Mouse (Mus musculus): Measurements from ENCODE around the gene Nol12. TPM values are rescaled to one million over a fixed set of nuclear protein-coding genes. Genes with fewer than 3 reads are reported as not detected.

The Nol12 gene
- polyA plus RNA-seq, 1 experiment: 24.1 TPM

- peak overlapping the region; percentile 57 for H3K4me3 ChIP-seq (ENCODE audit: insufficient read depth, low read depth, low read length)
- peak; percentile 52 for DNase-seq
- H3K4me1 ChIP-seq (ENCODE audit: control insufficient read depth, insufficient read depth, low read length): peaks cover 21% of the 10 kb centered on the region
- TF ChIP-seq CTCF (conservative IDR thresholded peaks at IDR 0.05; ENCODE audit: insufficient read depth, insufficient read length, low read depth, low read length): no peak
- TF ChIP-seq POLR2A (IDR thresholded peaks at IDR 0.05; ENCODE audit: low read depth, low read length): no peak
- no peaks in the 10 kb centered on the region for H3K36me3 ChIP-seq (ENCODE audit: control insufficient read depth, insufficient read depth, low read length)
- H3K27ac ChIP-seq (ENCODE audit: insufficient read depth, low read depth, low read length): peak overlapping the region; percentile 82
- 27% methylated on average over 15 of the region's 15 CpGs for WGBS
- no peaks in the 10 kb centered on the region for H3K27me3 ChIP-seq (replicated peaks; ENCODE audit: control insufficient read depth, insufficient read depth, low read length)
Observed at GRCm38 (mm10) chr15:78927021-78927787, 7.5 kb upstream of the Nol12 start.

GRCm38 (mm10) chr15:78927788-78928457 lies 6.8 kb upstream of the Nol12 start:
- peak overlapping the region; percentile 43 for H3K4me3 ChIP-seq (ENCODE audit: insufficient read depth, low read depth, low read length)
- no peak for TF ChIP-seq CTCF (conservative IDR thresholded peaks at IDR 0.05; ENCODE audit: insufficient read depth, insufficient read length, low read depth, low read length)
- peak; percentile 12 for TF ChIP-seq POLR2A (IDR thresholded peaks at IDR 0.05; ENCODE audit: low read depth, low read length)
- no peaks in the 10 kb centered on the region for H3K36me3 ChIP-seq (ENCODE audit: control insufficient read depth, insufficient read depth, low read length)
- peak overlapping the region; percentile 66 for H3K27ac ChIP-seq (ENCODE audit: insufficient read depth, low read depth, low read length)
- H3K27me3 ChIP-seq (replicated peaks; ENCODE audit: control insufficient read depth, insufficient read depth, low read length): no peaks in the 10 kb centered on the region
- peak; percentile 83 for DNase-seq
- H3K4me1 ChIP-seq (ENCODE audit: control insufficient read depth, insufficient read depth, low read length): peaks cover 21% of the 10 kb centered on the region
- WGBS: 2% methylated on average over 34 of the region's 35 CpGs

- Histone ChIP-seq H3K27me3 (replicated peaks; ENCODE audit: control insufficient read depth, insufficient read depth, low read length) (no peaks in the 10 kb centered on the region), H3K4me1 (ENCODE audit: control insufficient read depth, insufficient read depth, low read length) (peaks cover 21% of the 10 kb centered on the region), H3K36me3 (ENCODE audit: control insufficient read depth, insufficient read depth, low read length) (no peaks in the 10 kb centered on the region), H3K4me3 (ENCODE audit: insufficient read depth, low read depth, low read length) (no peak overlapping the region), H3K27ac (ENCODE audit: insufficient read depth, low read depth, low read length) (no peak overlapping the region)
- TF ChIP-seq CTCF (conservative IDR thresholded peaks at IDR 0.05; ENCODE audit: insufficient read depth, insufficient read length, low read depth, low read length) (no peak), POLR2A (IDR thresholded peaks at IDR 0.05; ENCODE audit: low read depth, low read length) (no peak)
- DNase-seq: no peak
- WGBS: 60% methylated on average over 8 of the region's 8 CpGs
Observed at GRCm38 (mm10) chr15:78928539-78928938, 6.2 kb upstream of the Nol12 start.

- 95% methylated on average over 6 of the region's 6 CpGs for WGBS
- Histone ChIP-seq H3K36me3 (ENCODE audit: control insufficient read depth, insufficient read depth, low read length) (no peaks in the 10 kb centered on the region), H3K27me3 (replicated peaks; ENCODE audit: control insufficient read depth, insufficient read depth, low read length) (no peaks in the 10 kb centered on the region), H3K4me1 (ENCODE audit: control insufficient read depth, insufficient read depth, low read length) (peaks cover 18% of the 10 kb centered on the region), H3K27ac (ENCODE audit: insufficient read depth, low read depth, low read length) (no peak overlapping the region), H3K4me3 (ENCODE audit: insufficient read depth, low read depth, low read length) (no peak overlapping the region)
- TF ChIP-seq CTCF (conservative IDR thresholded peaks at IDR 0.05; ENCODE audit: insufficient read depth, insufficient read length, low read depth, low read length) (no peak), POLR2A (IDR thresholded peaks at IDR 0.05; ENCODE audit: low read depth, low read length) (no peak)
- DNase-seq: no peak
Observed at GRCm38 (mm10) chr15:78930192-78930706, 4.5 kb upstream of the Nol12 start.

GRCm38 (mm10) chr15:78930801-78931426 lies 3.8 kb upstream of the Nol12 start:
- H3K4me3 ChIP-seq (ENCODE audit: insufficient read depth, low read depth, low read length): no peak overlapping the region
- H3K27ac ChIP-seq (ENCODE audit: insufficient read depth, low read depth, low read length): no peak overlapping the region
- TF ChIP-seq CTCF (conservative IDR thresholded peaks at IDR 0.05; ENCODE audit: insufficient read depth, insufficient read length, low read depth, low read length) (no peak), POLR2A (IDR thresholded peaks at IDR 0.05; ENCODE audit: low read depth, low read length) (no peak)
- DNase-seq: no peak
- peaks cover 15% of the 10 kb centered on the region for H3K4me1 ChIP-seq (ENCODE audit: control insufficient read depth, insufficient read depth, low read length)
- no peaks in the 10 kb centered on the region for H3K36me3 ChIP-seq (ENCODE audit: control insufficient read depth, insufficient read depth, low read length)
- H3K27me3 ChIP-seq (replicated peaks; ENCODE audit: control insufficient read depth, insufficient read depth, low read length): no peaks in the 10 kb centered on the region
- 95% methylated on average over 7 of the region's 7 CpGs for WGBS

- Histone ChIP-seq H3K4me1 (ENCODE audit: control insufficient read depth, insufficient read depth, low read length) (peaks cover 12% of the 10 kb centered on the region), H3K36me3 (ENCODE audit: control insufficient read depth, insufficient read depth, low read length) (no peaks in the 10 kb centered on the region), H3K27ac (ENCODE audit: insufficient read depth, low read depth, low read length) (no peak overlapping the region), H3K4me3 (ENCODE audit: insufficient read depth, low read depth, low read length) (no peak overlapping the region), H3K27me3 (replicated peaks; ENCODE audit: control insufficient read depth, insufficient read depth, low read length) (no peaks in the 10 kb centered on the region)
- peak; percentile 70 for DNase-seq
- TF ChIP-seq POLR2A (IDR thresholded peaks at IDR 0.05; ENCODE audit: low read depth, low read length) (no peak), CTCF (conservative IDR thresholded peaks at IDR 0.05; ENCODE audit: insufficient read depth, insufficient read length, low read depth, low read length) (peak; percentile 88)
- WGBS: 22% methylated on average over 3 of the region's 3 CpGs
Observed at GRCm38 (mm10) chr15:78931577-78931976, 3.2 kb upstream of the Nol12 start.
